Mouse (Mus musculus): Measurements from ENCODE around the gene Hoxa4. TPM values are rescaled to one million over a fixed set of nuclear protein-coding genes. Genes with fewer than 3 reads are reported as not detected.

Gene Hoxa4
- polyA plus RNA-seq, 1 experiment from 2014 or later = not detected

- Histone ChIP-seq H3K4me1 (peaks cover 14% of the 10 kb centered on the region), H3K9ac (replicated peaks) (no peak overlapping the region), H3K4me3 (no peak overlapping the region), H3K9me3 (no peaks in the 10 kb centered on the region), H3K36me3 (no peaks in the 10 kb centered on the region), H3K27me3 (peaks cover 99% of the 10 kb centered on the region), H3K27ac (replicated peaks) (no peak overlapping the region), H3K4me2 (replicated peaks) (no peak overlapping the region)
- 8% methylated on average over 5 of the region's 5 CpGs for WGBS
- ATAC-seq (replicated peaks) = no peak
Measured at GRCm38 (mm10) chr6:52189172-52189591, 2.4 kb downstream of the Hoxa4 start.

GRCm38 (mm10) chr6:52186500-52186899, 5.1 kb downstream of the Hoxa4 start:
- Histone ChIP-seq H3K9me3 (no peaks in the 10 kb centered on the region), H3K27ac (replicated peaks) (no peak overlapping the region), H3K27me3 (peaks cover 100% of the 10 kb centered on the region), H3K9ac (replicated peaks) (no peak overlapping the region), H3K36me3 (no peaks in the 10 kb centered on the region), H3K4me1 (peaks cover 6% of the 10 kb centered on the region), H3K4me3 (no peak overlapping the region), H3K4me2 (replicated peaks) (no peak overlapping the region)
- WGBS = 3% methylated on average over 1 of the region's 1 CpGs
- ATAC-seq (replicated peaks) = no peak

DNA sequence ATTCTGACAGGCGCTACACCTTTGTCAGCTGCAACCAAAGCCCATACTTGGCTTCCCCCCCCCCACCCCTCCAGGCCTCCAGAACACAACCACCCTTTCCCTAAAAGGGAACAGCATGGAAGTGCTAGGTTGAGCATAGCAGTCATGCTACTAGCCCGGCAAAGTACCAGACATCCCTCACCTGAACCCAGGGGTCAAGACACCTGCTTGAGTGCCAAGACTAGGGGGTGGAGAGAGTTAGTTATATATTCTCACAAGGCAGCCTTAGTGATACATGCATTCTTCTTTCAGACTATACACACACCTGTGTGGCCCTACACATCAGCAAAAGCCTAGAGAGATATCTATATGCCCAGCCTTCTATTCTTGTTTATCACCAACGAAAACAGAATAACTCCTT, 5.7 kb downstream of the Hoxa4 start:
- 12% methylated on average over 3 of the region's 3 CpGs for WGBS
- no peak for ATAC-seq (replicated peaks)
- Histone ChIP-seq H3K4me1 (no peaks in the 10 kb centered on the region), H3K36me3 (no peaks in the 10 kb centered on the region), H3K4me3 (no peak overlapping the region), H3K27ac (replicated peaks) (no peak overlapping the region), H3K9ac (replicated peaks) (no peak overlapping the region), H3K27me3 (peaks cover 100% of the 10 kb centered on the region), H3K4me2 (replicated peaks) (no peak overlapping the region), H3K9me3 (no peaks in the 10 kb centered on the region)

DNA sequence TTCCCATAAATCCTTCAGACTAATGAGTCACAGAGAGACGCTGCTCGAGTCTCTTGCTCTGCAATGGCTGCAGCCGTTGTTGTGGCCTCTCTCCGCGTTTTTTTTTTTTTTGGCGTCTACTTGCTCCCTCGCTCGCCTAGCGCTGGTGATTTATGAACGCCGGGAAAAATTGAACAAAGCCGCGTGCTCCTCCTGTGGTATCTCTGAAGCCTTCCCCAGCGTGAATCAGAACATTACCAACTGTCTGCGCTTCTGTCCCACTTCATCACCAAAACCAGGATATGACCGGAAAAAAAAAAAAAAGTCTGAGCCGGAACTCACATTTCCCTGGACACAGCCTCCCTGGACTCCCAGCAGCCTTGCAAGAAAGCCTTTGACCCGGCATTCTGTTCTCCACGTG, 6.3 kb downstream of the Hoxa4 start:
- Histone ChIP-seq H3K9ac (replicated peaks) (no peak overlapping the region), H3K9me3 (no peaks in the 10 kb centered on the region), H3K27me3 (peaks cover 100% of the 10 kb centered on the region), H3K36me3 (no peaks in the 10 kb centered on the region), H3K27ac (replicated peaks) (no peak overlapping the region), H3K4me3 (no peak overlapping the region), H3K4me1 (no peaks in the 10 kb centered on the region), H3K4me2 (replicated peaks) (no peak overlapping the region)
- WGBS = 1% methylated on average over 19 of the region's 19 CpGs
- ATAC-seq (replicated peaks) = no peak

- H3K9me3 ChIP-seq = no peaks in the 10 kb centered on the region
- no peak overlapping the region for H3K4me2 ChIP-seq (replicated peaks)
- no peaks in the 10 kb centered on the region for H3K36me3 ChIP-seq
- WGBS = 2% methylated on average over 6 of the region's 6 CpGs
- H3K4me3 ChIP-seq = no peak overlapping the region
- peaks cover 100% of the 10 kb centered on the region for H3K27me3 ChIP-seq
- H3K4me1 ChIP-seq = no peaks in the 10 kb centered on the region
- ATAC-seq (replicated peaks) = no peak
- no peak overlapping the region for H3K27ac ChIP-seq (replicated peaks)
- no peak overlapping the region for H3K9ac ChIP-seq (replicated peaks)
Measured at GRCm38 (mm10) chr6:52184668-52185067, 6.9 kb downstream of the Hoxa4 start.

GRCm38 (mm10) chr6:52183311-52184080, 8.1 kb downstream of the Hoxa4 start:
- H3K9ac ChIP-seq (replicated peaks) = no peak overlapping the region
- ATAC-seq (replicated peaks) = no peak
- no peak overlapping the region for H3K4me2 ChIP-seq (replicated peaks)
- no peaks in the 10 kb centered on the region for H3K9me3 ChIP-seq
- H3K27ac ChIP-seq (replicated peaks) = no peak overlapping the region
- no peak overlapping the region for H3K4me3 ChIP-seq
- H3K27me3 ChIP-seq = peaks cover 100% of the 10 kb centered on the region
- WGBS = 10% methylated on average over 10 of the region's 10 CpGs
- no peaks in the 10 kb centered on the region for H3K4me1 ChIP-seq
- H3K36me3 ChIP-seq = no peaks in the 10 kb centered on the region

- 7% methylated on average over 1 of the region's 1 CpGs for WGBS
- no peak overlapping the region for H3K4me3 ChIP-seq
- H3K27ac ChIP-seq (replicated peaks) = no peak overlapping the region
- no peaks in the 10 kb centered on the region for H3K36me3 ChIP-seq
- no peaks in the 10 kb centered on the region for H3K9me3 ChIP-seq
- no peak for ATAC-seq (replicated peaks)
- no peaks in the 10 kb centered on the region for H3K4me1 ChIP-seq
- peaks cover 100% of the 10 kb centered on the region for H3K27me3 ChIP-seq
- H3K4me2 ChIP-seq (replicated peaks) = no peak overlapping the region
- H3K9ac ChIP-seq (replicated peaks) = no peak overlapping the region
Measured at GRCm38 (mm10) chr6:52182793-52183192, 8.8 kb downstream of the Hoxa4 start.

GRCm38 (mm10) chr6:52182030-52182429, 9.5 kb downstream of the Hoxa4 start:
- H3K27me3 ChIP-seq = peaks cover 100% of the 10 kb centered on the region
- H3K36me3 ChIP-seq = no peaks in the 10 kb centered on the region
- H3K4me2 ChIP-seq (replicated peaks) = no peak overlapping the region
- no peak overlapping the region for H3K4me3 ChIP-seq
- no peak overlapping the region for H3K9ac ChIP-seq (replicated peaks)
- no peaks in the 10 kb centered on the region for H3K9me3 ChIP-seq
- WGBS = 13% methylated on average over 2 of the region's 2 CpGs
- no peaks in the 10 kb centered on the region for H3K4me1 ChIP-seq
- no peak for ATAC-seq (replicated peaks)
- H3K27ac ChIP-seq (replicated peaks) = no peak overlapping the region

DNA sequence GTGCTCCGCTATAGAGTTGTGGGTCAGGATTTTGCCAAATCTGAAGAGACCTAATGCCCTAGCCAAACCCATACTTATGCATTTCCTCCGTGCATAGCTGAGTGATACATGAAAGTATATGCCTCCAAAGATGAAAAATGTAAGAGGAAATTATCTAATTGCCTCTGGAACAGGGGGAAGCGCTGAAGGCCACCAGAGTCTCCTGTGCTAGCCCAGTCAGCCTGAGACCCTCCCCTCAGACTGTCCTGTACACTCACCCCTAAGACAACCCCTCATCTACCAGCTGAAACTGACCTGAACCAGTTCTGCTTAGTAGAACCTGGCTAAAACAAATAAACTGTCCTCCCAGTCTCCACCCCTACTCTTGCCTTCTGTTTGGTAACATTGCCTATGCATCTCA, 10.8 kb downstream of the Hoxa4 start:
- WGBS = 8% methylated on average over 3 of the region's 3 CpGs
- no peak for ATAC-seq (replicated peaks)

GRCm38 (mm10) chr6:52180213-52180710, 11.3 kb downstream of the Hoxa4 start:
- H3K9me3 ChIP-seq = no peaks in the 10 kb centered on the region
- no peak for ATAC-seq (replicated peaks)
- H3K4me3 ChIP-seq = no peak overlapping the region
- peaks cover 99% of the 10 kb centered on the region for H3K27me3 ChIP-seq
- no peak overlapping the region for H3K9ac ChIP-seq (replicated peaks)
- WGBS = under 1% methylated on average over 11 of the region's 11 CpGs
- no peak overlapping the region for H3K4me2 ChIP-seq (replicated peaks)
- no peaks in the 10 kb centered on the region for H3K36me3 ChIP-seq
- H3K27ac ChIP-seq (replicated peaks) = no peak overlapping the region
- no peaks in the 10 kb centered on the region for H3K4me1 ChIP-seq

More for the DNA sequence above, 10.8 kb downstream of the Hoxa4 start:
- H3K9ac ChIP-seq (replicated peaks) = no peak overlapping the region
- peaks cover 100% of the 10 kb centered on the region for H3K27me3 ChIP-seq
- H3K4me2 ChIP-seq (replicated peaks) = no peak overlapping the region
- no peaks in the 10 kb centered on the region for H3K9me3 ChIP-seq
- no peaks in the 10 kb centered on the region for H3K36me3 ChIP-seq
- no peak overlapping the region for H3K4me3 ChIP-seq
- H3K4me1 ChIP-seq = no peaks in the 10 kb centered on the region
- no peak overlapping the region for H3K27ac ChIP-seq (replicated peaks)

DNA sequence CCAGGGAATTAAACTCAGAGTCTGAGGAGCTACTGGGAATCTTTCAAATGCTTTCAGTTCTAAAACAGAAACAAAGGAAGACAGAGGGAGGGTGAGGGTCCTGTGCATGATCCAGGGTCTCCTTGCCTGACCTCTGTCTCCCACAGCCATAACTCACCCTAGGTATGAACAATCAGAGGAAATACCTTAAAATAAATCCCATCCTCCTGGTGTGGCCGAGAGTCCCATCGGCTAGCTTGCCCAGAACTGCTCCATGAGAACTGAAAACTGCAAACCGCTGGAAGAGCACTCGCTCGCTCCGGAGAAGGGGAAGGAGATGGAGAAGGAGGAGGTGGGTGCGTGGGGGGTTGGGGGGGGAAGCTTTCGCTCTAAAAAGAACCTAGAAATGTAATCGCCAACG, 11.9 kb downstream of the Hoxa4 start:
- Histone ChIP-seq H3K9ac (replicated peaks) (no peak overlapping the region), H3K27me3 (peaks cover 99% of the 10 kb centered on the region), H3K9me3 (no peaks in the 10 kb centered on the region), H3K4me1 (no peaks in the 10 kb centered on the region), H3K27ac (replicated peaks) (no peak overlapping the region), H3K4me2 (replicated peaks) (no peak overlapping the region), H3K4me3 (no peak overlapping the region), H3K36me3 (no peaks in the 10 kb centered on the region)
- no peak for ATAC-seq (replicated peaks)
- WGBS = 2% methylated on average over 10 of the region's 10 CpGs

DNA sequence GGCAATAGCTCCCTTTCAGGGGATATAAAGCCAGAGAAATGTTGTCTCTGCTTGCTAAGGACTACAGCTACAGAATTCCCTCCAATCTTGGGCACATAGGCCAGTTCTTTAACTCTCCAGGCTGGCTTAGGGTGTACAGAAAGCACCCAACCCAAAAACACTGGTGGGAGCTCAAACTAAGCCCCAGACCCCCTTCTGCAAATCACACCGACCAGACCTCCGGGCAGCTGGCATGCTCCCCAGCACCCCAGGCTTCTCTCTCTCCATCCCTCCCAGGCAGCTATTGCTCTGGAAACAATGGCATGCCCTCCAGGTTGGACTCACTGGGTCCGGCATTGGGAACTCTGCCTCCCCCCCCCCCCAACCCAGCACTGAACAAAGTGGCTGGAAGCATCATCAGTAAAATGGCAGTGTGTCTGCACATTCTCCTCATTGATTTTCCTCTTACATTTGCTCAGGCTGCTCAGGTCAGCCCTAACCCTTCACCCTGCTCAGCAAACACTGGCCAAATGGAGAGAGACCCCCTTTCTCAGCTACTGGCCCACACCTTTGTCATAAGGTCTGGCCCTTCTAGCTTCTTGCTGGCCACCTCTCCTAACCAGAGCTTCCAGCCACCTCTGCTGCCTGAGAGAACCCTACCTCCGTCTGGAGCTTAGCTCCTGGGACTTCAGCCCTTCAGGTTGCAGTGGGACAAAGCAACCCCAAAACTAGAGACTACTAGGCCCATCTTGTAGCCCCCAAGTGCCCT, 12.5 kb downstream of the Hoxa4 start:
- H3K27me3 ChIP-seq = peaks cover 98% of the 10 kb centered on the region
- H3K9ac ChIP-seq (replicated peaks) = no peak overlapping the region
- no peaks in the 10 kb centered on the region for H3K36me3 ChIP-seq
- no peak overlapping the region for H3K27ac ChIP-seq (replicated peaks)
- no peak for ATAC-seq (replicated peaks)
- H3K4me1 ChIP-seq = no peaks in the 10 kb centered on the region
- H3K9me3 ChIP-seq = no peaks in the 10 kb centered on the region
- whole genome bisulfite sequencing = 4% methylated on average over 4 of the region's 4 CpGs
- no peak overlapping the region for H3K4me2 ChIP-seq (replicated peaks)
- H3K4me3 ChIP-seq = no peak overlapping the region
